Mouse (Mus musculus) liver, embryonic 13.5 days (tissue): ENCODE measurements at regions not wholly inside any gene's neighbourhood (a gene's known extent, or its start where the extent isn't known, plus 50 kb on each side); places are given as distances from the start of the nearest gene placed in this dataset.

Experiments used
- ATAC-seq: fragments of 200-750 bp; cut with Nextera tagmentation; 2 replicates; pipeline ENCODE4 v1.8.0; 2017; ENCODE audit warnings: low read depth, mild to moderate bottlenecking, moderate number of reproducible peaks, moderate library complexity
- DNase-seq: peaks from one replicate; pipeline ENCODE4 v3.0.0; 2022
- H3K27ac ChIP-seq: fragments of 300-500 bp; sonication (generic); 2 replicates; pipeline ENCODE4 v1.5.1; 2015; ENCODE audit warnings: moderate library complexity, mild to moderate bottlenecking, inconsistent platforms
- H3K27me3 ChIP-seq: fragments of 300-500 bp; sonication (generic); 2 replicates; pipeline ENCODE4 v1.6.1; 2015; ENCODE audit warnings: mild to moderate bottlenecking, inconsistent platforms
- H3K36me3 ChIP-seq: fragments of 300-500 bp; sonication (generic); 2 replicates; pipeline ENCODE4 v1.6.1; 2015; ENCODE audit warnings: mild to moderate bottlenecking, inconsistent platforms
- H3K4me1 ChIP-seq: fragments of 300-500 bp; sonication (generic); replicated peaks from 2 replicates; pipeline ENCODE4 v1.6.1; 2015; ENCODE audit warnings: inconsistent platforms
- H3K4me2 ChIP-seq: fragments of 300-500 bp; sonication (generic); 2 replicates; pipeline ENCODE4 v1.6.1; 2015; ENCODE audit warnings: inconsistent platforms, mild to moderate bottlenecking, moderate library complexity
- H3K4me3 ChIP-seq: fragments of 300-500 bp; sonication (generic); replicated peaks from 2 replicates; pipeline ENCODE4 v1.5.1; 2015; ENCODE audit warnings: mild to moderate bottlenecking, inconsistent platforms
- H3K9ac ChIP-seq: fragments of 300-500 bp; sonication (generic); 2 replicates; pipeline ENCODE4 v1.6.1; 2015; ENCODE audit warnings: mild to moderate bottlenecking, inconsistent platforms
- H3K9me3 ChIP-seq: fragments of 300-500 bp; sonication (generic); replicated peaks from 2 replicates; pipeline ENCODE4 v1.6.1; 2016; ENCODE audit warnings: inconsistent platforms
- WGBS: fragments of 180-500 bp; shearing (Covaris S2); methylation state at CpG from one replicate; pipeline ENCODE4 v1.1.7; 2015; ENCODE audit not compliant: insufficient replicate concordance; 5-methylcytosine and 5-hydroxymethylcytosine counted together

DNA sequence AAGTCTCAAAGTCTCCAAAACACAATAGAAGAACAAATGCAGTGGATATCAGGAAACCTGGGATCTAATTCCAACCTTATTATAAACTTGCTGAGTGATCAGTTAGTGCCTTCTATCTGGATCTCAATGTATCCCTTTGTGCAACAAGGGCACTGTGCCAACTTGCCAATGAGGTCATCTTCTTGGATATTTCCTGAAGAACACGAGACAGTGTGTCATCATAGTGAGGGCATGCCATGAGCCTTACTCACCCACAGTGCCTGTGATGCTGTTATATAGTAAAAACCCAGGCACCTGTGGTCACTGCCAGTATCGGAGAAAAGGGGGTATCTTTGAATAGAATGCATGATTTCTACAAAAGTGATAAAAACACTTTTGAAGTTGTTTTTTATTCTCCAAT is 60.2 kb upstream of the Cd34 start:
- no peaks in the 10 kb centered on the region for H3K9me3 ChIP-seq
- no peak for DNase-seq
- H3K4me3 ChIP-seq: no peak overlapping the region
- H3K27ac ChIP-seq: no peak overlapping the region
- ATAC-seq: no peak
- no peak overlapping the region for H3K9ac ChIP-seq
- H3K4me2 ChIP-seq: no peak overlapping the region
- WGBS: 49% methylated on average over 2 of the region's 2 CpGs
- H3K27me3 ChIP-seq: no peaks in the 10 kb centered on the region
- peaks cover 2% of the 10 kb centered on the region; the same call in 1 of the 2 replicates for H3K4me1 ChIP-seq
- H3K36me3 ChIP-seq: no peaks in the 10 kb centered on the region

DNA sequence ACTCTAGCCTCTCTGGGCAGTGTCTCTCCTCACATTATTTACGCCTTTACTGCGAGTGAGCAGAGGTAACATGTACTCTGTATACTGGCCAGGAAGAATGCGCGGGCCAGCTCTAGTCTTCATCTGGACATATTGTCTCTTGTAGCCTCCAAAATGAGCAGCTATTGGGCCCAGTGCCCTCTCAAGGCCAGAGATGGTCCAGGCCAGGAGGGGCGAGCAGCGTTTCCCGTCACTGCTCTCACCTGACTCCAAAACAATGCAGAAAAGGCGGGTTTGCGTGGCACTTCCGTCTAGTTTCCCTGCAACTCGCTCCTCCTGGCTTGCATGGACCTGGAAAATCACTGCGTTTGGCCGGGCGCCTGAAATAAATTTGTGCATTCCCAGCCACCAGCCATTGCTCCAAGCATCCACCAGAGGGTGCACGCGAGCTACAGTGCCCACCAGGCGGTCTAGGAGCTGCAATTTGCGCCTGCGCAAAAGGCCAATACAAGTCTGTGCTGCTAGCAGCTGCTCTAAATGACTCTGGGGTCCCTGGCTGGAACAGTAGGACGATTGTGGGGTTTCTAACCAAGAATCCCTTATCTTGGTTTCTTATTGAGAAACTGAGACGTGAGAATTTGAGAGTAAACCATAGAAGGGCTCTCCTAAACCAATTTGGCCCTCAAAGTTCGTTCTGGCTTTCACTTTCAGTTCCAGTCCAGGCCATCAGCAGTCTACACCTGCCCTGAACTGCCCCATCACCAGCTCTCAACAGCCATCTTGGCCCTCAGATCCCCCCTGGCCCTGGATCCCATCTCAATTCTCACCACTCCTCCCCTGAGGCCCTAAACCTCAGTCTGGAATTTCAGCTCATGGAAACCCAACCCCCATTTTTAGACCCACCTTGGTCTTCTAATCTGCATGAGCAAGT is 59.0 kb upstream of the Cd34 start:
- peak overlapping the region; percentile 54 for H3K9ac ChIP-seq
- DNase-seq (peak; percentile 78), ATAC-seq (peak; percentile 92)
- no peak overlapping the region for H3K27ac ChIP-seq
- no peaks in the 10 kb centered on the region for H3K36me3 ChIP-seq
- peak overlapping the region; percentile 37 for H3K4me3 ChIP-seq
- WGBS: 18% methylated on average over 22 of the region's 22 CpGs
- H3K27me3 ChIP-seq: no peaks in the 10 kb centered on the region
- H3K4me2 ChIP-seq: peak overlapping the region; percentile 55
- H3K4me1 ChIP-seq: peaks cover 2% of the 10 kb centered on the region; the same call in 1 of the 2 replicates
- no peaks in the 10 kb centered on the region for H3K9me3 ChIP-seq

DNA sequence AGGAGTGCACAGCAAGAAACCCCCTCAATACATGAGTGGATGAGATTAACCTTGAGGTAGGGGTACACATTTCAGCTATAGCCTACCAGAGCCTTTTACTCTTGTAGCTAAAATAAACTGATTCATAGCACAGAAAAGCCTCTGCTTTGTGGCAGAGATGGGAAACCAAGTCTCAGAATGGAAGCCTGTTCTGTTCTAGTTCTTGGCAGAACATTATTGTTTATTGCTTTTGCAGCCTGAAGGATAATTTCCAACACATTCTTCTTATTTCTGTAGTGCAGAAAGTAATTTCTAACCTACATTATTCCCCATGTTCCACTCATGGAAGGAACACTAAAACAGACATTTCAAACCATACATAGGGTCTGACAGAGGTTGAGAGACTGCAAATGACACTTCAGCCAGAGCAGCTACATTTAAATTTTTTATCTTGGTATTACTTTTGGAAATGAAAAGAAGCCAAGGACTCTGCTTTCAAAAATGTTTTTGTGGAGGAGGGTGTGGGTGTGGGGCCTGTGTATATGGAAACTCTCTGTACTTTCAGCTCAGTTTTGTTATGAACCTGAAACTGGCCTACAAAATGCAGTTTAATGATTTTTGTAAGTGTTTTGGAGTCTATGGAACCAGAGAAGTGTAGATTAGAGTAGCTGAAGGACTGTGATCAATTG is 56.9 kb upstream of the Cd34 start:
- no peak overlapping the region for H3K9ac ChIP-seq
- H3K9me3 ChIP-seq: no peaks in the 10 kb centered on the region
- DNase-seq (no peak), ATAC-seq (no peak)
- no peak overlapping the region for H3K4me3 ChIP-seq
- H3K36me3 ChIP-seq: no peaks in the 10 kb centered on the region
- H3K4me2 ChIP-seq: no peak overlapping the region
- H3K27ac ChIP-seq: no peak overlapping the region
- H3K4me1 ChIP-seq: peaks cover 2% of the 10 kb centered on the region; the same call in 1 of the 2 replicates
- no peaks in the 10 kb centered on the region for H3K27me3 ChIP-seq

DNA sequence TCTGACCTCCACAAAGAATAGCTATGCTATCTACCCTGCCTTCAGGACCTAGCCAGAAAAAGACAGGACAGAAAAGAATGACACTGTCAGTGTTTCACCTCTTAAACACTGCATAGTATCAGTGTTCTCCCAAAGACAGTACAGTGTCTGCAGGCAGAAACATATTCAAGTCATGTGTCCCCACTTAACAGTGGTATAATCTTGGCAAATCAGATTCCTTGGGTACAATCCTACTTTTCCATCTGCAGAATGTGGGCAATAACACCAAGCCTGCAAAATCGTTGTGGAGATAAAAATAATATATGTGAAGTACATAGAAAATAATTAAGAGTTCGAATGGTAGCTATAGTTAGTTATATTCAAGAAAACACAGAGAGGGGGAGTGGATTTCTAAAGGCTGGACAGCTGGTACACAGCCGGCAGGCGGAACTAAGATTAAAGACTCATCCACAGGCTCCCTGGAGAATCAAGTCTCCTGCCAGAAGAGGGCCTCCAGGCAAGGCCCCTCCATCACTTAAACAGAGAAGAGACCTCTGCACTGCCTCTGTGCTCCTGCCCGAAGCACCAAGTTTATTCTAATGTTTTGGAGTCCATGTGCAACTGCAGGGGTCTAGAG is 53.4 kb upstream of the Cd34 start:
- 47% methylated on average over 5 of the region's 5 CpGs for WGBS
- no peak for ATAC-seq
- no peak overlapping the region for H3K4me2 ChIP-seq

DNA sequence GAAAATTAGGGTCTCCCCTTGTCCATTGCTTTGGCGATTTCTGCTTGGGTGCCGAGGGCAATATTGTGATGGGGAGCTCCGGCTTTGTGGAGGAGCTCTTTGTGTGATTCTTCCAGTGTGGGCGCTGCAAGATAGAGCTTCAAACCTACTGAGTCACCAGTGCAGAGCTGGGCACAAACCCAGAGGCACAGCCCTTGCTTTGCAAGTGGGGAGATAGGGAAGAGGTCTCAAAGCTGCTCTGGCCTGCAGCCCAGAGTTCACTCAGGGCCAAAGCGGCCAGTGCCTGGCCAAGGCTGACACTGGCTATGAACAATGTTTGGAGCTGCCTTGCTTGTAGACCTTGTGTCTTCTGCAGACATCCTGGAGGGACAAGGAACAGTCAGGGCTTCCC is 52.9 kb upstream of the Cd34 start:
- DNase-seq: no peak
- H3K4me2 ChIP-seq: no peak overlapping the region
- no peaks in the 10 kb centered on the region for H3K27me3 ChIP-seq
- H3K9me3 ChIP-seq: no peaks in the 10 kb centered on the region
- ATAC-seq: no peak
- H3K36me3 ChIP-seq: no peaks in the 10 kb centered on the region
- no peak overlapping the region for H3K9ac ChIP-seq
- 63% methylated on average over 5 of the region's 5 CpGs for WGBS
- H3K4me1 ChIP-seq: no peaks in the 10 kb centered on the region
- no peak overlapping the region for H3K27ac ChIP-seq
- no peak overlapping the region for H3K4me3 ChIP-seq

More for the DNA sequence above, 53.4 kb upstream of the Cd34 start:
- no peak for DNase-seq
- Histone ChIP-seq H3K9me3 (no peaks in the 10 kb centered on the region), H3K27me3 (no peaks in the 10 kb centered on the region), H3K4me3 (no peak overlapping the region), H3K9ac (no peak overlapping the region), H3K36me3 (no peaks in the 10 kb centered on the region), H3K27ac (no peak overlapping the region), H3K4me1 (no peaks in the 10 kb centered on the region)
